Mouse (Mus musculus) liver, embryonic 13.5 days (tissue): ENCODE measurements around the gene Efna1. TPM values are rescaled to one million over a fixed set of nuclear protein-coding genes. Genes with fewer than 3 reads are reported as not detected.

Experiments used
- ATAC-seq: fragments of 200-750 bp; cut with Nextera tagmentation; 2 replicates; pipeline ENCODE4 v1.8.0; 2017; ENCODE audit warnings: low read depth, mild to moderate bottlenecking, moderate number of reproducible peaks, moderate library complexity
- DNase-seq: peaks from one replicate; pipeline ENCODE4 v3.0.0; 2022
- H3K27ac ChIP-seq: fragments of 300-500 bp; sonication (generic); 2 replicates; pipeline ENCODE4 v1.5.1; 2015; ENCODE audit warnings: moderate library complexity, mild to moderate bottlenecking, inconsistent platforms
- H3K27me3 ChIP-seq: fragments of 300-500 bp; sonication (generic); 2 replicates; pipeline ENCODE4 v1.6.1; 2015; ENCODE audit warnings: mild to moderate bottlenecking, inconsistent platforms
- H3K36me3 ChIP-seq: fragments of 300-500 bp; sonication (generic); 2 replicates; pipeline ENCODE4 v1.6.1; 2015; ENCODE audit warnings: mild to moderate bottlenecking, inconsistent platforms
- H3K4me1 ChIP-seq: fragments of 300-500 bp; sonication (generic); replicated peaks from 2 replicates; pipeline ENCODE4 v1.6.1; 2015; ENCODE audit warnings: inconsistent platforms
- H3K4me2 ChIP-seq: fragments of 300-500 bp; sonication (generic); 2 replicates; pipeline ENCODE4 v1.6.1; 2015; ENCODE audit warnings: inconsistent platforms, mild to moderate bottlenecking, moderate library complexity
- H3K4me3 ChIP-seq: fragments of 300-500 bp; sonication (generic); replicated peaks from 2 replicates; pipeline ENCODE4 v1.5.1; 2015; ENCODE audit warnings: mild to moderate bottlenecking, inconsistent platforms
- H3K9ac ChIP-seq: fragments of 300-500 bp; sonication (generic); 2 replicates; pipeline ENCODE4 v1.6.1; 2015; ENCODE audit warnings: mild to moderate bottlenecking, inconsistent platforms
- H3K9me3 ChIP-seq: fragments of 300-500 bp; sonication (generic); replicated peaks from 2 replicates; pipeline ENCODE4 v1.6.1; 2016; ENCODE audit warnings: inconsistent platforms
- WGBS: fragments of 180-500 bp; shearing (Covaris S2); methylation state at CpG from one replicate; pipeline ENCODE4 v1.1.7; 2015; ENCODE audit not compliant: insufficient replicate concordance; 5-methylcytosine and 5-hydroxymethylcytosine counted together
- polyA plus RNA-seq: library from polyadenylated mRNA; unstranded; fragments of >200 nt; fragmentation: Nextera tagmentation; extraction: Ambion mirVana; gene quantifications from 2 replicates; pipeline ENCODE4 v1.2.1, GENCODE M21; 2015

Efna1 gene
- 4.3 and 4.6 TPM in 2 replicates for polyA plus RNA-seq

- DNase-seq (no peak), ATAC-seq (peak; percentile 19)
- Histone ChIP-seq H3K27me3 (peaks cover 71% of the 10 kb centered on the region), H3K4me3 (peak within 1 kb of the TSS; percentile 42), H3K27ac (no peak within 1 kb of the TSS), H3K4me1 (peaks cover 17% of the 10 kb centered on the region), H3K36me3 (no peaks in the 10 kb centered on the region), H3K4me2 (peak within 1 kb of the TSS; percentile 61), H3K9me3 (no peaks in the 10 kb centered on the region), H3K9ac (no peak within 1 kb of the TSS)
- WGBS, result under 1% methylated on average over 52 of the region's 52 CpGs
Measured at GRCm38 (mm10) chr3:89280606-89281511, at the start of gene Efna1. TSS of gene Efna1 (minus strand) at chr3:89281142.

- DNase-seq (no peak), ATAC-seq (no peak)
- Histone ChIP-seq H3K4me2 (no peak overlapping the region), H3K27me3 (peaks cover 81% of the 10 kb centered on the region), H3K4me1 (0 out of 2 replicates have a peak, but pooled peaks cover 8% of the 10 kb centered on the region), H3K4me3 (no peak overlapping the region), H3K27ac (no peak overlapping the region), H3K9me3 (no peaks in the 10 kb centered on the region), H3K9ac (no peak overlapping the region), H3K36me3 (no peaks in the 10 kb centered on the region)
- WGBS, result 52% methylated on average over 3 of the region's 3 CpGs
Measured at GRCm38 (mm10) chr3:89330346-89330745, 49.4 kb upstream of the Efna1 start.

DNA sequence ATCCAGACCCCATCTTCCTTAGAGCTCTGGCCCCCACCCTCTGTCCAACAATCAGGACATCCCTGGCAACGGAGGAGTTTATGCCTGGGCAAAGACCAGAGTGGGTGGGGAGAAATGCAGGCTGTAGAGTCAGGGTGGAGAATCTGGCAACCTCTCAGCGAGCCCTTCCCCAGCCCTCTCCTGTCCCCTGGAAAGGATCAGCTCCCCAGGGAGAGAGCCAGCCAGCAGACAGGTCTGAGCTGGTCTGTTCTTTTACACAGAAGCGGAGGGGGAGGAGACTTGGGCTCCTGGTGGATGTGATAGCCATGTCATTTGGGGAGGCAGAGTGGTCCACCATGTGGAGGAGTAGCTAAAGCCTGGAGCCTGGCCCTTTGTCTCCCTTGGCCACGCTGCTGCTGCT, 47.7 kb upstream of the Efna1 start:
- no peak for ATAC-seq
- H3K27ac ChIP-seq, result no peak overlapping the region

DNA sequence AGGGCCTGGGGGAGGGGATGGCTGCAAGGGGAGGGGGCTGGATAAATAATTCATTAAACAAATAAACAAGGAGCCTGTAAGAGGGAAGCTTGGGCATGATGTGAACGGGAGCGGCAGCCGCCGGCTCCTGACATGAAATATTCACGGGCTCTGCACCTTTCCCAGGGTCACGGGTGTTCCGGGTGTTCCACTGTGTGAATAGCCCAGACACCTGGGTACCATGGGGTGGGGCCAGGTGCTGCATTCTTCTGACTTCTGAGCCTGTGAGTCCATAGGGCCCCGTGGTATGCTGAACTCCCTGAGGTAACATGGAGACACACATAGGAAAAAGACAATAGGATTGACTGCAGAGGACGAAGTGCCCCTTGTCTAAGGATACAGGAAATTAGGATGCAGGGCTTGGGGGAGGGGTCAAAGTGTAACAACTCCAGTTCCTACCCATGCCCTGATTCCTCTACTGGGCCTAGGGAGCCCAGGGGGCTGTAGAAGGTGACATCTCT, 46.5 kb upstream of the Efna1 start:
- no peak overlapping the region for H3K27ac ChIP-seq
- WGBS, result 54% methylated on average over 9 of the region's 9 CpGs
- no peak overlapping the region for H3K9ac ChIP-seq
- H3K4me3 ChIP-seq, result no peak overlapping the region
- ATAC-seq (no peak), DNase-seq (no peak)
- no peaks in the 10 kb centered on the region for H3K9me3 ChIP-seq
- H3K4me1 ChIP-seq, result peaks cover 10% of the 10 kb centered on the region
- H3K27me3 ChIP-seq, result peaks cover 83% of the 10 kb centered on the region
- H3K4me2 ChIP-seq, result no peak overlapping the region
- H3K36me3 ChIP-seq, result no peaks in the 10 kb centered on the region

More for the DNA sequence above, 47.7 kb upstream of the Efna1 start:
- no peak for DNase-seq
- no peaks in the 10 kb centered on the region for H3K9me3 ChIP-seq
- no peak overlapping the region for H3K4me2 ChIP-seq
- no peak overlapping the region for H3K9ac ChIP-seq
- no peaks in the 10 kb centered on the region for H3K36me3 ChIP-seq
- peaks cover 83% of the 10 kb centered on the region for H3K27me3 ChIP-seq
- H3K4me1 ChIP-seq, result 0 out of 2 replicates have a peak, but pooled peaks cover 8% of the 10 kb centered on the region
- no peak overlapping the region for H3K4me3 ChIP-seq
- 24% methylated on average over 4 of the region's 4 CpGs for WGBS

- Histone ChIP-seq H3K27ac (no peak overlapping the region), H3K27me3 (peaks cover 90% of the 10 kb centered on the region), H3K9ac (no peak overlapping the region), H3K4me1 (peaks cover 25% of the 10 kb centered on the region), H3K4me2 (no peak overlapping the region), H3K4me3 (no peak overlapping the region), H3K9me3 (no peaks in the 10 kb centered on the region), H3K36me3 (no peaks in the 10 kb centered on the region)
- WGBS, result 56% methylated on average over 8 of the region's 8 CpGs
- no peak for ATAC-seq
- DNase-seq, result no peak
Measured at GRCm38 (mm10) chr3:89325882-89326281, 44.9 kb upstream of the Efna1 start.

DNA sequence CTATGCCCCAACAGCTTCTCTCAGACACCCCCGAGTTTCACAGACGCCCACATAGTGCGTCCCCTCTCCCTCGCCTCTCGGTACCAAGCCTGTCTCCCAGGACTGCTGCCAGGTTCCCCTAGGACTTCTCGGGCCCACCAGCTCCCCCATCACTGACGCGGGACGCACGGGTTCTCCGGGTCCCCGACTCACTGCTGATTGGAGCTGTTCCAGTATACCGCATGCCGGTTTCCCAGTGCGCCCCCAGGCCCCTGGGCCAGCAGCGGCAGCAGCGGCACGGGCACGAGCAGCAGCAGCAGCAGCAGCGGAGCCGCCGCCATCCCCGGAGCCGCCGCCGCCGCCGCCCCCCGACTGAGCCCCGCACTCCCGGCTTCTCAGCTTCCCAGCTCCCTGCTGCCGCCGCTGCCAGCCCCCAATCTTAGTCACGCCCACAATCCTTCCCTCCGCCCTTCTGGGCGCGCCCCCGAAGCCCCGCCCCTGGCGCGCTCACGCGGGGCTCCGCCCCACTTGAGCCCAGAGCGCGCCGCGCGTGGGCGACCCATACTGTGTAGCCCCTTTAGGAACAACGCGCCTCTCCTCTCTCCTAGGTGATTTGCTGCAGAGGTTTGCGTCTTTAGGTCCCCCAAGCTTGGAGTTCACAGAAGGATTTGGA, 41.7 kb upstream of the Efna1 start, which contains the start of gene Efna3:
Gene Efna3 (minus strand): TSS at position 452 of the 652 bp plus-strand sequence.
- Histone ChIP-seq H3K9ac (peak within 1 kb of the TSS; percentile 31), H3K27ac (no peak within 1 kb of the TSS), H3K4me3 (peak within 1 kb of the TSS; percentile 47), H3K4me2 (peak within 1 kb of the TSS; percentile 66), H3K9me3 (no peaks in the 10 kb centered on the region), H3K36me3 (no peaks in the 10 kb centered on the region), H3K27me3 (peaks cover 96% of the 10 kb centered on the region), H3K4me1 (peaks cover 43% of the 10 kb centered on the region)
- whole genome bisulfite sequencing, result 2% methylated on average over 53 of the region's 53 CpGs
- no peak for DNase-seq
- peak; percentile 27; the same call in 1 of the 2 replicates for ATAC-seq

DNA sequence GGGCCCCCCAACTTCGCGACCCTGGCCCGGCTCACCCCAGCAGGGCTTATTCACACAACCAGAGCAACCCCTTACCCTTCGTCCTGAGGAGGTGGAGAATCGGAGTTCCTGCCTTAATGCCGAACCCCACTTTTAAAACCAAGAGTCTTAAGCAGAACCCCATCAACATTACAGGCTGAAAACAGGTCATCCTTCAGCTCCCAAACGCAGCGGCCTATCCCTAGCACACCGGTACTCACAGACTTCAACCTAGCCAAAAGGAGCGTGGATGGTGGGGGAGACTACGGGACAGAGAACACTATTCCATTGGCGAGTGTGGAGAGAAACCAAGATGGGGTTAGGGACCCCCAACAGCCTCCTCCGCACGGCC, 41.2 kb upstream of the Efna1 start:
- no peak overlapping the region for H3K27ac ChIP-seq
- peaks cover 96% of the 10 kb centered on the region for H3K27me3 ChIP-seq
- H3K4me3 ChIP-seq, result peak overlapping the region; percentile 47
- ATAC-seq, result no peak
- DNase-seq, result no peak
- H3K4me1 ChIP-seq, result peaks cover 43% of the 10 kb centered on the region
- H3K4me2 ChIP-seq, result peak overlapping the region; percentile 66
- H3K9me3 ChIP-seq, result no peaks in the 10 kb centered on the region
- H3K9ac ChIP-seq, result peak overlapping the region; percentile 31
- 4% methylated on average over 14 of the region's 14 CpGs for WGBS
- no peaks in the 10 kb centered on the region for H3K36me3 ChIP-seq

DNA sequence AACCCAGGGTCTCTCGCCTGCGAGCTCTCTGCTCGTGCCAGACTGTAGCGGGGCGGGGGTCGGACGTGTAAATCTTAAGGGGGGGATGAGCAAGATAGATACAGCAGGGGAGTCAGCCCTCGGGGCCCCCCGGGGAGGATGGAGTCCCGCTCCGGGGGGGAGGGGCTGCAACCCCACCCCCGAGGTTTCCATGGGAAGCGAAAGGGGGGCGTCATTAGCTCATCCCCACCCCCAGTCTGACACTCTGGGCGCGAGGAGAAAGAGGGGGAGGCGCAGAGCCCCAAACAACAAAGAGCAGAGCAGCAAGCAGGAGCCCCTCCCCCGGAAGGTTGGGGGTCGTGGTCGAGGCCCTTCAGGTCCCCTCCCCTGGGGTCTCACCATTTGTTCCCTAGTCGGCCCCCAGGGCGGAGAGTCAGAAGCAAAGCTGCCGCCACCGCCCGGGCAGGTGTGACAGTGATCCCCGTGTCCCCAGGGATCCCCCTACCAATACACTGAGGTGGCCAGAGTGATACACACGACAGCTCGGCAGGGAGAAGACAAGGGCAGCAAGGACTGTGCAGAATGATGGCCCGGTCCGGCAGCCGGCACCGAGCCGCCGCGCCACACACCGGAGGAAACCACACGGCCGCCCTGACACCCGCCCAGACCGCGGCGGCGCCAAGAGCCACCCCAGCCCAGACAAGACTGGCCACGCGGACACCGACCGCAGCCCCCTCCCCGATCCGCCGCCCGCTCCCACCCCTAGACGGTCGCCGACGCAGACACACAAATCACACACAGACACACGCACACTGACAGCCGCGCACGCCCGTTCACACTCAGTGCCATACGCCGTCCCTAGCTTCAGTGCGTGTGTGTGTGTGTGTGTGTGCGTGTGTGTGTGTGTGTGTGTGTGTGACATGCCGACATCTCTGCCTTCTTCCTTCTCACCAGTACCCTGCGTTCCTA, 40.5 kb upstream of the Efna1 start:
- no peak for ATAC-seq
- 3% methylated on average over 65 of the region's 66 CpGs for WGBS
- no peaks in the 10 kb centered on the region for H3K36me3 ChIP-seq
- no peak for DNase-seq
- no peaks in the 10 kb centered on the region for H3K9me3 ChIP-seq
- H3K4me1 ChIP-seq, result peaks cover 44% of the 10 kb centered on the region
- no peak overlapping the region for H3K27ac ChIP-seq
- H3K4me3 ChIP-seq, result peak overlapping the region; percentile 47
- peaks cover 96% of the 10 kb centered on the region for H3K27me3 ChIP-seq
- peak overlapping the region; percentile 66 for H3K4me2 ChIP-seq
- no peak overlapping the region for H3K9ac ChIP-seq

- Histone ChIP-seq H3K36me3 (no peaks in the 10 kb centered on the region), H3K9me3 (no peaks in the 10 kb centered on the region), H3K9ac (no peak overlapping the region), H3K4me2 (peak overlapping the region; percentile 66), H3K4me1 (peaks cover 47% of the 10 kb centered on the region), H3K4me3 (peak overlapping the region; percentile 47), H3K27me3 (peaks cover 99% of the 10 kb centered on the region), H3K27ac (no peak overlapping the region)
- no peak for ATAC-seq
- under 1% methylated on average over 26 of the region's 41 CpGs for WGBS
- DNase-seq, result no peak
Measured at GRCm38 (mm10) chr3:89320581-89321182, 39.7 kb upstream of the Efna1 start.

GRCm38 (mm10) chr3:89319591-89320350, 38.8 kb upstream of the Efna1 start:
- H3K4me3 ChIP-seq, result peak overlapping the region; percentile 40
- H3K9ac ChIP-seq, result no peak overlapping the region
- 4% methylated on average over 58 of the region's 58 CpGs for WGBS

More at GRCm38 (mm10) chr3:89319591-89320350, 38.8 kb upstream of the Efna1 start:
- DNase-seq (no peak), ATAC-seq (no peak)
- no peaks in the 10 kb centered on the region for H3K9me3 ChIP-seq
- H3K4me1 ChIP-seq, result peaks cover 47% of the 10 kb centered on the region
- H3K27me3 ChIP-seq, result peaks cover 92% of the 10 kb centered on the region
- H3K36me3 ChIP-seq, result no peaks in the 10 kb centered on the region
- peak overlapping the region; percentile 66 for H3K4me2 ChIP-seq
- no peak overlapping the region for H3K27ac ChIP-seq
